Mouse (Mus musculus): ENCODE data around the gene Mrps6.

Mrps6 gene

GRCm38 (mm10) chr16:92117337-92118209 is 59.5 kb downstream of the Mrps6 start:
- DNase-seq (ENCODE audit: extremely low read depth, insufficient read length, low spot score), result no peak

- DNase-seq (ENCODE audit: extremely low read depth, insufficient read length, low spot score), result no peak
These were observed 61.0 kb downstream of the Mrps6 start for GRCm38 (mm10) chr16:92119013-92119515.

- DNase-seq (ENCODE audit: extremely low read depth, insufficient read length, low spot score), result no peak
These were observed 62.9 kb downstream of the Mrps6 start for GRCm38 (mm10) chr16:92120899-92121531.

DNA sequence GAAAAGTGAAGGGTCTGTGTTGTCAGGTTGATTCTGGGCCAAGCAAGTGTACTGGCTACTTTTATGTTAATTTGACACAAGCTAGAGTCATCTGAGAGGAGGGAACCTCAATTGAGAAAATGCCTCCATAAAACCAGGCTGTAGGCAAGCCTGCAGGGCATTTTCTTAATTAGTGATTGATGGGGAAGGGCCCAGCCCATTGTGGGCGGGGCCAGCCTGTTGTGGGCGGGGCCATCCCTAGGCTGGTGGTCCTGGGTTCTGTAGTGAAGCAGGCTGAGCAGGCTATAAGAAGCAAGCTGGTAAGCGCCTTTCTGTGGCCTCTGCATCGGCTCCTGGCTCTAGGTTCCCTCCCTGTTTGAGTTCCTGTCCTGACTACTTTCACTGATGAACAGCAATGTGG is 69.2 kb downstream of the Mrps6 start:
- DNase-seq (ENCODE audit: extremely low read depth, insufficient read length, low spot score), result no peak

- no peak for DNase-seq (ENCODE audit: extremely low read depth, insufficient read length, low spot score)
These were observed 69.6 kb downstream of the Mrps6 start for GRCm38 (mm10) chr16:92127666-92128065.

DNA sequence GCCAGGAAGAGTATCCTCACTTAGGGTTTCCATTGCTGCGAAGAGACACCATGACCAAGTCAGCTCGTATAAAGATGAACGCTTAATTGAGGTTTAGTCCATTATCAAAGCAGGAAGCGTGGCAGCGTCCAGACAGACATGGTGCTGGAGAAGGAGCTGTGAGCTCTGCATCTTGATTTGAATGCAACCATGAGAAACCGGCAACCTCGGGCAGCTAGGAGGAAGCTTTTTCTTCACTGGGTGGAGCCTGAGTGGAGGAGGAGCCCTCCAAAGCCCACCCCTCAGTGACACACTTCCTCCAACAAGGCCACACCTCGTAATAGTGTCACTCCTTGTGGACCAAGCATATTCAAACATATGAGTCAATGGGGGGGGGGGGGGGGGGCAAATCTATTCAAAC is 71.8 kb downstream of the Mrps6 start:
- no peak for DNase-seq (ENCODE audit: extremely low read depth, insufficient read length, low spot score)

DNA sequence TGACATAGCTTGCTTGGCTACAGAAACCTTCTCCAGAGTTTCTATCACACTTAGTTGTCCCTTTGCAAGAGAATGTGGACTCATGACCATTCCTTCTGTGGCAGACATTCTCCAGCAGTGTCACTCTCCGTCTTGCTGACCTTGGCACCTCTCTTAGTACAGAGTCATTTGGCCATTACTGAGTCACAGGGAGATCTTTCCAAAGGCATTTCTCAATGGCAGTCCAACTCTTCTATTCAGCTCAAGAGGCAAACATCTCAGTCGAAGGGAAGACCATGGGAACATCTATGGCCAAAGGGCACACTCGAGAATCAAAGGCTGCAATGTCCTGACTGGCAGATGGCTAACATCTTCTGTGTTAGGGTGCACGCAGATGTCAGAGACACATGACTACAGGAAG is 74.4 kb downstream of the Mrps6 start:
- no peak for DNase-seq (ENCODE audit: extremely low read depth, insufficient read length, low spot score)

- no peak for DNase-seq (ENCODE audit: extremely low read depth, insufficient read length, low spot score)
These were observed 76.2 kb downstream of the Mrps6 start for GRCm38 (mm10) chr16:92134148-92134764.

- DNase-seq (ENCODE audit: extremely low read depth, insufficient read length, low spot score), result no peak
These were observed 78.2 kb downstream of the Mrps6 start for GRCm38 (mm10) chr16:92136275-92136674.

DNA sequence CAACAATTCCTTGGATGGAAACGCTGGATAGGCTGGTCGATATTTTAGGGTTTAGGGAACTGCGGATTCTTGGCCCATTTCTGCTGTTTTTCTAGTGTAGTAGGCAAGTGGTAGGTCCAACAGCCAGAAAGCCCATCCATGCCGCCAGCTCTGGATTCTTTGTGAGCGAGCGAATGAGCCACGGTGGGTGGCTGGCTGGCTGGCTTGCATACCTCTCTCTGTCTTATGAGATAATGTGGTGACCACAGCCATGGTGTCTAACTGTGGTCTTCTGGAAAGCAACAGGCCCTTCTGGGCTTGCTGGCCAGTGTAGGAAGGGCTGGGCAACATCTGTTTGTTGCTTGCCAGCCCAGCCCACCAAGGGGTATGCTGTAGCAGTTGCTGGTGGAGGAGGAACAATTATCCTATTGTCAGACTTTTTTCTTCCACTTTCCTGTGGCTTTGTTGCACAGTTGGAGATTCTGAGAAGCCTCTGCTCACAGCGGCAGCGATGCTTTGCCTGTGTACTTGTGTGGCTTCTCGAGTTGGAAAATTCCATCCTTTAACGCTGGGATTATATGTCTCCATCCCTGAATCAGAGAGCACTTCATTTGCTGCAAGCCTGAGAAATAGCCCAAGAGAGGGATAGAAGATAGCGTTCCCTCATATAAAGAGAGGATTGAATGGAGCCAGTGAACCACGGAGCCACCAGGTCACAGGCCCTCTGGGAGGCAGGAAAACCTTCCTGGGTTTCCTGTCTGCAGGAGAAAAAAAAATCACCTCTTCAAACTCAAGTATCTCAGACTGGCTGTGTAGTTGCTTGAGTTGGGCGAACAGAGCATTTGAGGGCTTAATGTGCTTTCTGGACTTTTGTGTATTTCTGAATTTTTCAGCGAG is 81.6 kb downstream of the Mrps6 start:
- DNase-seq (ENCODE audit: extremely low read depth, insufficient read length, low spot score), result peak; percentile 55

DNA sequence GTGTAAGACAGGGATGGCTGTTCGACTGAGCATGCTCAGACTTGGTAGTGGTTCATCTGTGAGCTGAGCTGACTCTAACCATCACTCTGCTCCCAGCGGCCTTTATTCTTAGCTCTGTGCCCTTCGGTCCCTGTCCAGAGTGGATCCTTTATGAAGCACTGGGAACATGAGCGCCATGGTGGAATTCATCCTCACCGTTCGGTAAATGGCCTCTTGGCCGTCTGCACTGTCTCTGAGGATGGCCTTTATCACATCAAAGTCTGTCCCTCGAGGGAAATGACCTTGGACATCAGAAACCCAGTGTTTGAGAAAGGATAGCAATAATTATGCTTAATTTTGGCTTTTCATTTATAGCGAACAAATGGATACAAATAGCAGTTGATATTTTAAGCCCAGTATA is 82.3 kb downstream of the Mrps6 start:
- no peak for DNase-seq (ENCODE audit: extremely low read depth, insufficient read length, low spot score)

GRCm38 (mm10) chr16:92141021-92141420 is 83.0 kb downstream of the Mrps6 start:
- no peak for DNase-seq (ENCODE audit: extremely low read depth, insufficient read length, low spot score)

- DNase-seq (ENCODE audit: extremely low read depth, insufficient read length, low spot score), result no peak
These were observed 84.4 kb downstream of the Mrps6 start for GRCm38 (mm10) chr16:92142426-92143012.

- no peak for DNase-seq (ENCODE audit: extremely low read depth, insufficient read length, low spot score)
These were observed 89.7 kb downstream of the Mrps6 start for GRCm38 (mm10) chr16:92147631-92148366.

GRCm38 (mm10) chr16:92148367-92148728 is 90.3 kb downstream of the Mrps6 start:
- DNase-seq (ENCODE audit: extremely low read depth, insufficient read length, low spot score), result no peak

GRCm38 (mm10) chr16:92150975-92151374 is 92.9 kb downstream of the Mrps6 start:
- no peak for DNase-seq (ENCODE audit: extremely low read depth, insufficient read length, low spot score)

GRCm38 (mm10) chr16:92158021-92158455 is 100.0 kb downstream of the Mrps6 start:
- DNase-seq (ENCODE audit: extremely low read depth, insufficient read length, low spot score), result no peak

DNA sequence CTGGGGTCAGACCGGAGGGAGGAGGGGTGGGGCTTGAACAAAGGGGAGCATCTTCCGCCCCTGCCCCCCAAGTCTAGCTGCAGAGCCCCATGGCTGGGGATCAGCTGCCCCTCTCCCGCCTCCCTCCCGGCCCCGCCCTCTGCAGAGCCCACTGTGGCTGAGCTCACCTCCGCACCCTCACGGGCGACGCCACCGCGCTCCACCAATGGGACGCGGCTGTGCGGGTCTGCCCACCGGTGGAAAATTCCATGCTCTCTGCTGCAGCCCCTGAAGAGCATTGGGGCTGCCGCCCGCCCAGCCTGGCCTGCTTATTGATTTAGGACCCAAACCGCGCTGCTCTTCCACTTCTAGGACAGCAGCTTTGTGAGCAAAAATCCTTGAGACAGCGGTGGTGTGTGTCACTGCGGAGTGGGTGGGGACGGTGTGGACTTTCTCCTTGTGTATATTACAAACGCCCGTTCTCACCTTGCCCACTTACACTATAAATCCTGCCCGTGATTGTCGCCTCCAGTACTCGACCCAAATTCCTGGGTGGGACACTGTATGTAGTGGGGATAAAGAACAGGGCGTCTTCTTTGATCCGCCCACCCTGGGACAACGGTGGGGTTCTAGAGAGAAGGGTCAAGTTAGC is 100.5 kb downstream of the Mrps6 start:
- no peak for DNase-seq (ENCODE audit: extremely low read depth, insufficient read length, low spot score)

DNA sequence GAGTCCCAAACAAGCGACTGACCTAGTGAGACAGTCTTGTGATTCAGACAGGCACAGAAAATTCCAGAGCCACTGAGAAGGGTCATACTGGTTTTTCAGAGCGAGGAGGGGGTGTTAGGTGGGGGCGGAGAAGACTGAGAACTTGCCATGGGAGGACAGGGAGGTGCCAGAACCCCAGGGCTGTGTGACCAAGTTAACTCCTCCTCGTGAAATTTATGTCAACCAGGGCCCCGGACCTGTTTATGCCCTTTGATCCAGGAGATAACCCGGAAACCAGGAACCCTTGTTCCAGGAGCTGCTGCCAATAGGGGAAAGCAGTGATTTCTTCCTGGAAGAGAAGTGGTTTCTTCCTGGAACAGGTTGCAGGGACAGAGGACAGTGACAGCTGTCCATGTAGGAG is 101.0 kb downstream of the Mrps6 start:
- no peak for DNase-seq (ENCODE audit: extremely low read depth, insufficient read length, low spot score)
